Mouse (Mus musculus) layer of hippocampus, adult 9-11 months (tissue): ENCODE results near the gene Mdfic.
"Not testable (repeated sequence)": the region's sequence is repeated elsewhere in the genome, so short reads cannot be mapped to it uniquely, and the experiment has no call there.

Experiments
- DNase-seq: peaks from one replicate; pipeline ENCODE4 v3.0.0; 2022

Gene Mdfic

DNA sequence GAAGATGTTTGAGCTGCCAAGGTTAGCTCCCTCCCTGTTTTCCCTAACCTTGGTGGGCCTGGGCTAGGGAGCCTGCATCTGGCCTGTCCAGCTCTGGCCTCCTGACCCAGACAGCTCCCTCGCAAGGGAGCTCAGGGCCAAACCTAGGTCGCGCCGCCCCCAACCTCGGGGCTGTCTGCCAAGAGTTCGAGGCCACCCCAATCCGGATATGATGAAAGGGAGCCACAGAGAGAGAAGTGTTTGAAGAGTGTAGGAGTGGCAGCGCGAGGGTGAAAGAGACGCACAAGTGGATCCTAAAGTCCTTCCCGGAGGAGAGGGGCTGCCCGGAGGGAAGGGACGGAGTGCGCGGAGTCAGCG lies at the start of gene Mdfic:
Gene Mdfic, plus strand, starts transcription at position 201 of the 357 bp plus-strand sequence.
- peak; percentile 6 for DNase-seq

- no peak for DNase-seq
Observed at GRCm38 (mm10) chr6:15671364-15671763, 49.1 kb upstream of the Mdfic start.

DNA sequence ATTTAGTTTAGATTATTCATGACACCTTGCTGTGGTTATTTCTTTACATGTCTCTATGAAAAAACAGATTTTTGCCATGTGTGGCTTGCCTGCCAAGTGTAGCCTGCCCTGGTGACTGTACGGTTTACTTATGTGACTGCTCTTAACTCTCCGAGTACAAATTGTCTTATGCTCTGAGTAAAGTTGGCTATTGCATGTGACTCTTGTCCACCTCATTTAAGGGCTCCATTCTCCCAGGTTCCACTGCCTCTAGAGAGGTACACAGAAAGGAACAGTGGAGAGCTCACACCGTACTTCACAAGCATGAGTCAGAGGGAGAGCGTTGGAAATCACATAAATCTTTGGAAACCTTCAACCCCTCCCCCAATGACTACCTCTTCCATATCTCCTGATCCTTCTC lies 10.4 kb upstream of the Mdfic start:
- DNase-seq = no peak

- DNase-seq = no peak
Observed at GRCm38 (mm10) chr6:15710706-15711105, 9.8 kb upstream of the Mdfic start.

- no peak for DNase-seq
Observed at GRCm38 (mm10) chr6:15712860-15713385, 7.5 kb upstream of the Mdfic start.

GRCm38 (mm10) chr6:15714036-15714435 lies 6.4 kb upstream of the Mdfic start:
- not testable (repeated sequence) for DNase-seq

- DNase-seq = no peak
Observed at GRCm38 (mm10) chr6:15714996-15715844, 5.2 kb upstream of the Mdfic start.

GRCm38 (mm10) chr6:15719919-15720318 lies 542 bp upstream of the Mdfic start:
- DNase-seq = no peak

GRCm38 (mm10) chr6:15720818-15721715 lies 606 bp downstream of the Mdfic start:
- no peak for DNase-seq

DNA sequence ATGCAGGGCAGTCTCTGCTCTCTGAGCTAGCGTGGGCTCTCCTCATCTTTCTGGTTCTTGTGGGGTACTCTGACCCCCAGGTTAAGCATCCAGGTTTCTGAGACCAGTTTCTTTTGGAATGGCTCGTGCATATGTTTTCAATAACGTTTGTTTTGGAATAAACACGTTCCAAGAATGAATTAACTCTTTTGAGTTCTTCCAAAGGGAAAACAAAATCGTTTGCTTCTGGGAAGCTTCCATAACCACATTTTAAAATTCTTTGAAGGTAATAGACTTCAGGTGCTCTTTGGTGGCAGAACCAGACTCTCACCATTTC lies 1.2 kb downstream of the Mdfic start:
- DNase-seq = no peak

DNA sequence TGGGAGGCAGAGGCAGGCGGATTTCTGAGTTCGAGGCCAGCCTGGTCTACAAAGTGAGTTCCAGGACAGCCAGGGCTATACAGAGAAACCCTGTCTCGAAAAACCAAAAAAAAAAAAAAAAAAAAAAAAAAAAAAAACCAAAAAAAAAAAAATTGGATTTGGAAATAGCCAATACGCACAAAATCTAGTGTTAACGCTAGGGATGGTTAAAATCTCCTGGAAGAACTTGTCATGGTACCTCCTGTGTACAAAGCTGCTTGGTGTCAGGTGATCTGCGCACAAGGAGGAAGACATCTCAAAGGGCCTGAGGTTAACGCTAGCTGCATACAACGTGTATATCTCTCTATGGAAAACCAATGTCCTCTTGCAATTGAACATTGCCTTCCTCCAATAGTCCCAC lies 2.2 kb downstream of the Mdfic start:
- DNase-seq = not testable (repeated sequence)

DNA sequence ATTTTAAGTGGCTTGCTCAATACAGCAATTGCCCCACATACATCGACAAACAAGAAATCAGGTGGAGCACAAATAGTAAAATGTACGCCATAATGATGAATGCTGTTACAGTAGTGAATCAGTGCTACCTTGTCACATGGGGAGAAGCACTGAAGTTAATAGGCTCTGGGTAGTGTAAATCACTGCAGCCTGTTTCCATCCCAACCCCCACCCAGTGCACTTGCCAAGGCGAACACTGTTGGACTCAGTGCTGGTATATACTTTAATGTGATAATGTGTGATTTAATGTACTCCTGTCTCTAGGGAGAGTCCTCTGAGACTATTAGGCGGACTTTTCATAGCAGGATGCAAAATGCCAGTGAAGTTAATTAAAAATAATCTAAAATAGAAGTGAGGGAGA lies 3.8 kb downstream of the Mdfic start:
- no peak for DNase-seq

DNA sequence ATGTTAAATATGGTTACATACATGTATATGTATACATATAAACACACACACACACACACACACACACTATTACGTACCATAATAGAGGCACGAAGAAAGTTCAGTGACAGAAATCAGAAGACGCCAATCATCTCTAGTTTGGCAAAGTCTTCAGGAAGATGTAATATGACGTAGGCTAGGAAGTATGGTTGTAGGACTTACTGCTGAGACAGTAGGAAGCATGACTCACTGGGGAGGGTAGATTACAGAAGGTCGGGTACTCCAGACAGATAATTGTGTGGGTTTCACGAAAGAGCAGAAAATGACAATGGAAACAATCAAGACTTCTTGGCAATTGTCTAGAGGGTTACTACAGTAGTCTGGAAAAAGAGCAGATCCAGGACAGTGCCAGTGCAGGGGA lies 6.0 kb downstream of the Mdfic start:
- DNase-seq = no peak

DNA sequence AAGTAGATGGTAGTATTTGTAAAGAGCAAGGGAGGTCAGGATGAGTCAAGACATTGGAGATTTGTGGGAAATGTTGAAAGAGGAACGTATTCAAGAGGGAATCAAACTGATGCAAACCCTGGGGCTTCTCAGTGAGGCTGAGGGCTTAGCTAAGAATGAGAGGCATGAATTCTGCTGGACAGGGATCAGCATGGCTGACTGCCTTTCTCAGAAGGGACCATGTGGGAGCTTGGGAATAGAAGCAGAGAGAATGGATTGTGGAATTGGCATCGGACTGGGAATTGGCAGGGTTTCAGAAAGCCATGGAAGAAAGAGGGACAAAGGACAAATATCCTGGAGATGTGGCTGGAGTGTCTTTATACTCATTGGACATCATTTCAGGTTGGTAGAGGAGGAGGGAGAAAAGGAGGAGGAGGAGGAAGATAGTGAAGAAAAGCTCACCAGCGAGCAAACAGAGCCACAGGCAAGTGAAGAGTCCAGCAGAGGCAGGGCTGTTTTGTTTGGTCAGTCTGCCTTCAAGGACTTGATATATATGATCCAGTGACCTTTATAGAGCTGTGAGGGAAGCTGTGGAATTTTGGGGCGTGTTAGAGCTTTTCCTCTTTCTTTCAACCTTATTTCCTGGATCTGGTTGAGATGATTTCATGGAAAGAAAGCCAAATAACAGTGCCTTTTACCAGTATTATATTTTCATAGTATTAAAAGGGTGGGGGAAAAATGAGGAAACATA lies 7.4 kb downstream of the Mdfic start:
- DNase-seq = no peak

GRCm38 (mm10) chr6:15728844-15729577 lies 8.6 kb downstream of the Mdfic start:
- no peak for DNase-seq

GRCm38 (mm10) chr6:15730258-15730657 lies 9.8 kb downstream of the Mdfic start:
- no peak for DNase-seq

- DNase-seq = no peak
Observed at GRCm38 (mm10) chr6:15730666-15731065, 10.2 kb downstream of the Mdfic start.

GRCm38 (mm10) chr6:15731452-15731851 lies 11.0 kb downstream of the Mdfic start:
- DNase-seq = no peak

GRCm38 (mm10) chr6:15737312-15737911 lies 17.0 kb downstream of the Mdfic start:
- no peak for DNase-seq

DNA sequence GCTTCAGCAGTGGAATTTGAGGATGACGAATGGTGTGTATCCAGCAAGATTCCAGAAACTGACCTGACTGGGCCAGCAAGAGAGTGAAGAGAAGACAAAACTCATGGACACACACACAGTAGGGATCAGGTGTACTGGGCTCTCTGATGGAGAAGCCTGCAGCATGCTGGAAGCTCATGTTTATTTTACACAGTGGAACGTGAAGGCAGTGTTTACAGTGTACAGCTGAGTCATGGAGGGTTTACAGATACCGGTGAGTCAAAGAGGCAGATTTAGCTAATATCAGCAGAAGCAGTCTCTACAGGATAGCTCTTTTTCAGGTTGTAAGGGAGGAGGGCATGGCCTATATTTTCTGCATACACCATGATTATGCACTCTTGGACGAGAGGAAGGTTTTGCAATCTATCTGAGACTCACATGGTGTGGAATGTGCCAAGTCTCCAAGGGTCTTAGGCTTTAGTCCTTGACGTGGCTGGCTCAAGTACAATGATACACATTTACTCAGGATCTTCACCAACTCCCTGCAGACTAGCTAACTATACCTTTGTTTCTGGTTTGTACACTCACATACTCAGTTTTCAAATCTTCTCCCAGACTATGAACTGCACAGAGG lies 18.0 kb downstream of the Mdfic start:
- DNase-seq = no peak

GRCm38 (mm10) chr6:15739132-15739531 lies 18.7 kb downstream of the Mdfic start:
- no peak for DNase-seq
